Mouse (Mus musculus) liver, adult (tissue): Measurements from ENCODE around the gene Xrcc3.

Source experiments
- GATA4 ChIP-seq: IDR thresholded peaks from 2 replicates; pipeline ENCODE4 v1.6.1; 2014; ENCODE audit warnings: mild to moderate bottlenecking, low read length; ENCODE audit not compliant: insufficient replicate concordance

Gene Xrcc3

GRCm38 (mm10) chr12:111754710-111755109, 59.0 kb downstream of the Xrcc3 start:
- TF ChIP-seq GATA4, result no peak

GRCm38 (mm10) chr12:111753347-111753746, 60.3 kb downstream of the Xrcc3 start:
- TF ChIP-seq GATA4, result no peak
